Mouse (Mus musculus) embryonic facial prominence, embryonic 11.5 days (tissue): ENCODE results near the gene Mutyh. TPM values are rescaled to one million over a fixed set of nuclear protein-coding genes. Genes with fewer than 3 reads are reported as not detected.

Experiments used
- ATAC-seq: fragments of 200-750 bp; cut with Nextera tagmentation; replicated peaks from 2 replicates; pipeline ENCODE4 v1.8.0; 2017; ENCODE audit warnings: low read depth; ENCODE audit not compliant: insufficient number of reproducible peaks, low FRiP score, low TSS enrichment
- DNase-seq: peaks from one replicate; pipeline ENCODE4 v3.0.0-alpha.2; 2015; ENCODE audit warnings: low spot score
- H3K27ac ChIP-seq: fragments of 300-500 bp; sonication (generic); replicated peaks from 2 replicates; pipeline ENCODE4 v1.5.1; 2014; ENCODE audit warnings: mild to moderate bottlenecking, low read depth, low read length, control low read depth
- H3K27me3 ChIP-seq: fragments of 300-500 bp; sonication (generic); 2 replicates; pipeline ENCODE4 v1.6.1; 2014; ENCODE audit warnings: mild to moderate bottlenecking, low read length, moderate library complexity, mixed read lengths; ENCODE audit not compliant: control insufficient read depth, insufficient read depth
- H3K36me3 ChIP-seq: fragments of 300-500 bp; sonication (generic); replicated peaks from 2 replicates; pipeline ENCODE4 v1.6.1; 2014; ENCODE audit warnings: low read depth, mild to moderate bottlenecking, low read length, moderate library complexity, mixed read lengths; ENCODE audit not compliant: control insufficient read depth, insufficient read depth
- H3K4me1 ChIP-seq: fragments of 300-500 bp; sonication (generic); 2 replicates; pipeline ENCODE4 v1.6.1; 2014; ENCODE audit warnings: low read length, mixed read lengths; ENCODE audit not compliant: control insufficient read depth, insufficient read depth
- H3K4me2 ChIP-seq: fragments of 300-500 bp; sonication (generic); 2 replicates; pipeline ENCODE4 v1.6.1; 2014; ENCODE audit warnings: low read depth, mild to moderate bottlenecking, control low read depth, low read length, moderate library complexity
- H3K4me3 ChIP-seq: fragments of 300-500 bp; sonication (generic); 2 replicates; pipeline ENCODE4 v1.5.1; 2014; ENCODE audit warnings: low read depth, low read length, control low read depth
- H3K9ac ChIP-seq: fragments of 300-500 bp; sonication (generic); replicated peaks from 2 replicates; pipeline ENCODE4 v1.6.1; 2014; ENCODE audit warnings: mild to moderate bottlenecking, control low read depth, low read length
- H3K9me3 ChIP-seq: fragments of 300-500 bp; sonication (generic); replicated peaks from 2 replicates; pipeline ENCODE4 v1.6.1; 2016; ENCODE audit warnings: mild to moderate bottlenecking, low read length, inconsistent platforms, mixed read lengths; ENCODE audit not compliant: control insufficient read depth
- WGBS: fragments of 180-500 bp; shearing (Covaris S2); extraction: QIAGEN DNeasy Blood & Tissue Kit; methylation state at CpG from one replicate; pipeline ENCODE4 v1.1.7; 2014; 5-methylcytosine and 5-hydroxymethylcytosine counted together
- polyA plus RNA-seq: library from polyadenylated mRNA; unstranded; fragments of >200 nt; fragmentation: Nextera tagmentation; extraction: Ambion mirVana; gene quantifications from 2 replicates; pipeline ENCODE4 v1.2.1, GENCODE M21; 2014

The Mutyh gene
- polyA plus RNA-seq, 1 experiment from 2014 or later, result 13.9 TPM

- Histone ChIP-seq H3K36me3 (no peaks in the 10 kb centered on the region), H3K27ac (no peak overlapping the region), H3K4me2 (no peak overlapping the region), H3K4me3 (no peak overlapping the region), H3K27me3 (no peaks in the 10 kb centered on the region), H3K4me1 (no peaks in the 10 kb centered on the region), H3K9me3 (no peaks in the 10 kb centered on the region), H3K9ac (no peak overlapping the region)
- 85% methylated on average over 3 of the region's 3 CpGs for WGBS
- DNase-seq, result no peak
- ATAC-seq, result no peak
These were observed 42.4 kb downstream of the Mutyh start for GRCm38 (mm10) chr4:116849901-116850300.

GRCm38 (mm10) chr4:116854286-116854685, 46.8 kb downstream of the Mutyh start:
- 14% methylated on average over 2 of the region's 2 CpGs for WGBS
- H3K27me3 ChIP-seq, result no peaks in the 10 kb centered on the region
- H3K9me3 ChIP-seq, result no peaks in the 10 kb centered on the region
- H3K9ac ChIP-seq, result no peak overlapping the region
- H3K27ac ChIP-seq, result no peak overlapping the region
- H3K4me2 ChIP-seq, result no peak overlapping the region
- no peaks in the 10 kb centered on the region for H3K36me3 ChIP-seq
- ATAC-seq (0 out of 2 replicates have a peak, but pooled peaks have one; percentile 44), DNase-seq (peak; percentile 31)
- H3K4me3 ChIP-seq, result no peak overlapping the region
- no peaks in the 10 kb centered on the region for H3K4me1 ChIP-seq

DNA sequence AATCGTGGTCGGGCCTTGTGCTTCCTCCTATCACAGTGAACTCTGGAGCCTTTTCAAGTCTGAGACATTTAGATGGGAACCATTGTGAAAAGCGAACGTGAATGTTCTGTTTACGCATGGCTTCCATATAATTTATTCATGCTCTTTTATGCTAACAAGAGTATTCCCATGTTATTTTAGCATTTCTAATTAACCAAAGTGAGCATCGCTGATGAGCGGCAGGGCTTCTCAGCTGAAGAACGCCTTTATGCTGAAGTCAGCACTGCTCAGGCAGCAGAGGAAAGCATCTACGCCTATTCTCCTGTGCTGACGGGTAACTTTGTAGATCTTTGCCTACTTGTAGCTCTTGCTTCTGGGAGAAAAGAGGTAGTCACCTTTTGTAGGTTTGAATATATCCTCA, 49.7 kb downstream of the Mutyh start:
- no peak for ATAC-seq
- Histone ChIP-seq H3K27ac (no peak overlapping the region), H3K4me3 (no peak overlapping the region), H3K9ac (no peak overlapping the region), H3K4me2 (no peak overlapping the region), H3K9me3 (no peaks in the 10 kb centered on the region), H3K27me3 (no peaks in the 10 kb centered on the region), H3K4me1 (no peaks in the 10 kb centered on the region), H3K36me3 (no peaks in the 10 kb centered on the region)
- WGBS, result 90% methylated on average over 10 of the region's 10 CpGs
- no peak for DNase-seq

DNA sequence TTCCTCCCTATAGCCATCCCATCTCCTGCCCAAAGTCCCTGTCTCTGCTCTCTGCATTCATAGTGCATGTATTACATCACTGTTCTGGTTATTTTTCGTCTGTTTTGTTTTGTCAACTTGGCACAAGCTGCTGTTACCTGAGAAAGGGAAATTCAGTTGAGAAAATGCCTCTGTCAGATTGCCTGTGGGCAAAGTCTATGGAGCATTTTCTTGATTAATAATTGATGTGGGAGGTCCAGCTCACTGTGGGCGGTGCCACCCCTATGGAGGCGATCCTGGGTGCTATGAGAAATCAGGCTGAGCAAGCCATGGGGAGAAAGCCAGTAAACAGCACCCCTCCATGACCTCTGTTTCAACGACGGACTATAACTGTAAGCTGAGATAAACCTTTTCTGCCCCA, 52.2 kb downstream of the Mutyh start:
- Histone ChIP-seq H3K27ac (no peak overlapping the region), H3K36me3 (no peaks in the 10 kb centered on the region), H3K9me3 (no peaks in the 10 kb centered on the region), H3K4me3 (no peak overlapping the region), H3K9ac (no peak overlapping the region), H3K27me3 (no peaks in the 10 kb centered on the region), H3K4me1 (no peaks in the 10 kb centered on the region), H3K4me2 (no peak overlapping the region)
- DNase-seq (no peak), ATAC-seq (no peak)
- WGBS, result 75% methylated on average over 5 of the region's 5 CpGs

- no peaks in the 10 kb centered on the region for H3K27me3 ChIP-seq
- ATAC-seq, result no peak
These were observed 54.5 kb downstream of the Mutyh start for GRCm38 (mm10) chr4:116862023-116862422.

More at GRCm38 (mm10) chr4:116862023-116862422, 54.5 kb downstream of the Mutyh start:
- Histone ChIP-seq H3K4me1 (no peaks in the 10 kb centered on the region), H3K9me3 (no peaks in the 10 kb centered on the region), H3K4me3 (no peak overlapping the region), H3K9ac (no peak overlapping the region), H3K4me2 (no peak overlapping the region), H3K27ac (no peak overlapping the region), H3K36me3 (no peaks in the 10 kb centered on the region)
- WGBS, result 73% methylated on average over 8 of the region's 8 CpGs
- DNase-seq, result no peak

Other genes starting within 250 kb of the Mutyh start
- 1.4 and 2.1 TPM in 2 replicates for gene Ccdc17, start 211.1 kb upstream of the Mutyh start, polyA plus RNA-seq
- 324 and 364 TPM in 2 replicates for gene Nasp, start 179.8 kb upstream of the Mutyh start, polyA plus RNA-seq
- gene Akr1a1, start 156.0 kb upstream of the Mutyh start, polyA plus RNA-seq, result 727 and 756 TPM in 2 replicates
- 1,282 and 1,318 TPM in 2 replicates for gene Prdx1, start 122.2 kb upstream of the Mutyh start, polyA plus RNA-seq
- gene Mmachc, start 99.3 kb upstream of the Mutyh start, polyA plus RNA-seq, result 20.0 and 24.6 TPM in 2 replicates
- gene Ccdc163, start 99.2 kb upstream of the Mutyh start, polyA plus RNA-seq, result 24.9 and 33.3 TPM in 2 replicates
- 10.5 and 12.9 TPM in 2 replicates for gene Tesk2, start 86.8 kb upstream of the Mutyh start, polyA plus RNA-seq
- 36.1 and 39.0 TPM in 2 replicates for gene Toe1, start 83 bp upstream of the Mutyh start, polyA plus RNA-seq
- gene Hpdl, start 14.0 kb downstream of the Mutyh start, polyA plus RNA-seq, result 1.2 and 1.7 TPM in 2 replicates
- gene Zswim5, start 69.7 kb downstream of the Mutyh start, polyA plus RNA-seq, result 3.0 and 3.3 TPM in 2 replicates
- gene Urod, start 186.7 kb downstream of the Mutyh start, polyA plus RNA-seq, result 109 and 115 TPM in 2 replicates
- 6.1 and 7.3 TPM in 2 replicates for gene Hectd3, start 187.6 kb downstream of the Mutyh start, polyA plus RNA-seq
- gene Eif2b3, start 211.7 kb downstream of the Mutyh start, polyA plus RNA-seq, result 52.0 and 56.3 TPM in 2 replicates